Mouse (Mus musculus) forebrain, embryonic 14.5 days (tissue): Measurements from ENCODE around the gene Hrh2. TPM values are rescaled to one million over a fixed set of nuclear protein-coding genes. Genes with fewer than 3 reads are reported as not detected.

Source experiments
- ATAC-seq: fragments of 200-750 bp; cut with Nextera tagmentation; 2 replicates; pipeline ENCODE4 v1.8.0; 2017; ENCODE audit warnings: mild to moderate bottlenecking, moderate library complexity
- DNase-seq: peaks from one replicate; pipeline ENCODE4 v3.0.0-alpha.2; 2015; ENCODE audit warnings: low spot score
- H3K27ac ChIP-seq: fragments of 300-500 bp; sonication (generic); 2 replicates; pipeline ENCODE4 v1.5.1; 2014; ENCODE audit warnings: low read depth, mild to moderate bottlenecking, control low read depth, low read length, moderate library complexity
- H3K27me3 ChIP-seq: fragments of 300-500 bp; sonication (generic); replicated peaks from 2 replicates; pipeline ENCODE4 v1.6.1; 2014; ENCODE audit warnings: low read length, control low read depth, mixed read lengths; ENCODE audit not compliant: control insufficient read depth, insufficient read depth
- H3K36me3 ChIP-seq: fragments of 300-500 bp; sonication (generic); 2 replicates; pipeline ENCODE4 v1.6.1; 2014; ENCODE audit warnings: low read length, control low read depth; ENCODE audit not compliant: control insufficient read depth, insufficient read depth
- H3K4me1 ChIP-seq: fragments of 300-500 bp; sonication (generic); 2 replicates; pipeline ENCODE4 v1.6.1; 2014; ENCODE audit warnings: antibody characterized with exemption, low read length, control low read depth; ENCODE audit not compliant: control insufficient read depth, insufficient read depth
- H3K4me2 ChIP-seq: fragments of 300-500 bp; sonication (generic); 2 replicates; pipeline ENCODE4 v1.6.1; 2014; ENCODE audit warnings: mild to moderate bottlenecking, control low read depth, low read length
- H3K4me3 ChIP-seq: fragments of 300-500 bp; sonication (generic); 2 replicates; pipeline ENCODE4 v1.5.1; 2014; ENCODE audit warnings: low read depth, low read length, control low read depth
- H3K9ac ChIP-seq: fragments of 300-500 bp; sonication (generic); 2 replicates; pipeline ENCODE4 v1.6.1; 2014; ENCODE audit warnings: mild to moderate bottlenecking, low read length, control low read depth, moderate library complexity
- H3K9me3 ChIP-seq: fragments of 300-500 bp; sonication (generic); replicated peaks from 2 replicates; pipeline ENCODE4 v1.6.1; 2016; ENCODE audit warnings: low read length, control low read depth, mixed read lengths; ENCODE audit not compliant: control insufficient read depth
- WGBS: fragments of 180-500 bp; shearing (Covaris S2); extraction: QIAGEN DNeasy Blood & Tissue Kit; methylation state at CpG from one replicate; pipeline ENCODE4 v1.1.7; 2014; 5-methylcytosine and 5-hydroxymethylcytosine counted together
- polyA plus RNA-seq: library from polyadenylated mRNA; unstranded; fragments of >200 nt; fragmentation: Nextera tagmentation; extraction: Ambion mirVana; gene quantifications from 2 replicates; pipeline ENCODE4 v1.2.1, GENCODE M21; 2014

The Hrh2 gene
- polyA plus RNA-seq: 0.42 and 0.48 TPM in 2 replicates

GRCm38 (mm10) chr13:54192021-54192481 is at the start of gene Hrh2:
Gene Hrh2, plus strand, starts transcription at chr13:54192129.
- H3K27me3 ChIP-seq: 0 out of 2 replicates have a peak, but pooled peaks cover 11% of the 10 kb centered on the region
- H3K9me3 ChIP-seq: no peaks in the 10 kb centered on the region
- H3K27ac ChIP-seq: no peak within 1 kb of the TSS
- H3K9ac ChIP-seq: peak within 1 kb of the TSS; percentile 49
- H3K4me2 ChIP-seq: peak within 1 kb of the TSS; percentile 64
- peak within 1 kb of the TSS; percentile 35 for H3K4me3 ChIP-seq
- H3K36me3 ChIP-seq: no peaks in the 10 kb centered on the region
- peak; percentile 31 for DNase-seq
- no peaks in the 10 kb centered on the region for H3K4me1 ChIP-seq
- no peak; the same call in 1 of the 2 replicates for ATAC-seq
- under 1% methylated on average over 26 of the region's 31 CpGs for WGBS

DNA sequence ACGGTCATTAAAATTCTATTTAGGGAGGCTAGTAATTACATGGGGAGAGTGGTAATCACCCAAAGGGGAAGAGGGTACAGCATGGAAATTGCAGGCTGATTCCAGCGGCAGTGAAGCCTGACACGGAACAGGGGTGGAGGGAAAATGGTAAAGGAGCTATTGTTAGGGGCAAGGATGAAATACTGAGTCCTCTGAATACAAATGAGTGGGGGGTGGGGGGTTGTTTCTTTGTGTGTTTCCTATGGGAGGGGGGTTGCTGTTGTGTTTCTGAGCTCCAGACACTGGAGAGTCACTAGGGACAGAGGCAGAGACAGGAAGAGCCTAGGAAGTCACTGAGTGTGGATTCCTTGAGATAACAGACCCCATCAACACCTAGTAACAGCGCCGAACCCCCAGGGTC is 48.1 kb upstream of the Hrh2 start:
- WGBS: 32% methylated on average over 5 of the region's 5 CpGs
- Histone ChIP-seq H3K4me3 (no peak overlapping the region), H3K27ac (no peak overlapping the region), H3K36me3 (no peaks in the 10 kb centered on the region), H3K4me2 (no peak overlapping the region), H3K4me1 (0 out of 2 replicates have a peak, but pooled peaks cover 6% of the 10 kb centered on the region), H3K9me3 (no peaks in the 10 kb centered on the region), H3K9ac (no peak overlapping the region), H3K27me3 (no peaks in the 10 kb centered on the region)
- DNase-seq (peak; percentile 27), ATAC-seq (no peak)

DNA sequence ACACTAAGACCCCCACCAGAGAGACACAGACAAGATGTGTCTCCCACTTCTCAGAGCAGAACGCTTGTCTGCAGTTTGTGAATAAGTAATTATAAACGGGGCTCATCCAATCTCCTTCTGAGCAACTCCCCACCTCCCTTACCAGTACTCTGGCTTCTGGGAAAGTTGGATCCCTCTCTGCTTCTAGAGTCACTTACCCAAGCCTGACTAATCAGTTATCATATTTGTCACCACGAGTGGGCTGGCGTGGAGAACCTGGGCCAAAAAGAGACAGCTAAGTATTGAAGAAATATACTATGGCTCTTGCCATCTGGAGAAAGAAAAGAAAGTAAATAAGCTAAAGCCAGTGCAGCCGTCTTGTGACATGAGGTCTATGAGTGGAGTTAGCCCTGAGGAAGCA is 47.3 kb upstream of the Hrh2 start:
- 0 out of 2 replicates have a peak, but pooled peaks cover 6% of the 10 kb centered on the region for H3K4me1 ChIP-seq
- no peak overlapping the region for H3K9ac ChIP-seq
- ATAC-seq (no peak), DNase-seq (no peak)
- no peak overlapping the region for H3K4me3 ChIP-seq
- H3K4me2 ChIP-seq: no peak overlapping the region
- H3K27ac ChIP-seq: no peak overlapping the region
- H3K9me3 ChIP-seq: no peaks in the 10 kb centered on the region
- no peaks in the 10 kb centered on the region for H3K27me3 ChIP-seq
- no peaks in the 10 kb centered on the region for H3K36me3 ChIP-seq
- WGBS: 84% methylated on average over 5 of the region's 5 CpGs

- ATAC-seq: no peak
- Histone ChIP-seq H3K4me3 (no peak overlapping the region), H3K27me3 (no peaks in the 10 kb centered on the region), H3K9me3 (no peaks in the 10 kb centered on the region), H3K36me3 (no peaks in the 10 kb centered on the region), H3K27ac (no peak overlapping the region), H3K4me2 (no peak overlapping the region), H3K9ac (no peak overlapping the region), H3K4me1 (0 out of 2 replicates have a peak, but pooled peaks cover 6% of the 10 kb centered on the region)
- no peak for DNase-seq
- 74% methylated on average over 1 of the region's 1 CpGs for WGBS
These were observed 44.6 kb upstream of the Hrh2 start for GRCm38 (mm10) chr13:54147328-54147727.

DNA sequence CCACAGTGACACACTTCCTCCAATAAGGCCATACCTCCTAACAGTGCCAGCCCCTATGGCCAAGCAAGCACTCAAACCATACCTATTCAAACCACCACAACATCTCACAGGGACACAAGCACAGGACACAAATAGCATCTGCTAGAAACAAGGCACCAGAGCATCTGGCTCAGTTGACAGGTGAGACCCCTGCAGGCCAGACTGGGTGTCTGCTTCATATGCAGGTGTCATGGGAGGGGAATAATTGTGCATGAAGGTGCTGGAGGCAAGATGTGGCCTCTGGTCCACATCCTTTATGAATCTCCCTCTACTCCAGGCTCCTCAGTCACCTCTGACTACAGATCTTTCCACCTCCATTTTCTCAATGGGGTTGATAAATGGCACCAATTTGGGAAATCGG is 39.5 kb upstream of the Hrh2 start:
- no peak overlapping the region for H3K4me3 ChIP-seq
- DNase-seq (no peak), ATAC-seq (no peak)
- no peak overlapping the region for H3K9ac ChIP-seq
- no peaks in the 10 kb centered on the region for H3K36me3 ChIP-seq
- H3K4me2 ChIP-seq: no peak overlapping the region
- H3K9me3 ChIP-seq: no peaks in the 10 kb centered on the region
- H3K4me1 ChIP-seq: no peaks in the 10 kb centered on the region
- 81% methylated on average over 1 of the region's 1 CpGs for WGBS
- H3K27me3 ChIP-seq: no peaks in the 10 kb centered on the region
- no peak overlapping the region for H3K27ac ChIP-seq

GRCm38 (mm10) chr13:54152911-54153310 is 39.0 kb upstream of the Hrh2 start:
- H3K27me3 ChIP-seq: no peaks in the 10 kb centered on the region
- H3K9me3 ChIP-seq: no peaks in the 10 kb centered on the region
- no peak overlapping the region for H3K4me2 ChIP-seq
- no peak overlapping the region for H3K27ac ChIP-seq
- no peak overlapping the region for H3K4me3 ChIP-seq
- DNase-seq (peak; percentile 45), ATAC-seq (no peak)
- 37% methylated on average over 7 of the region's 7 CpGs for WGBS
- H3K36me3 ChIP-seq: no peaks in the 10 kb centered on the region
- no peak overlapping the region for H3K9ac ChIP-seq
- no peaks in the 10 kb centered on the region for H3K4me1 ChIP-seq

DNA sequence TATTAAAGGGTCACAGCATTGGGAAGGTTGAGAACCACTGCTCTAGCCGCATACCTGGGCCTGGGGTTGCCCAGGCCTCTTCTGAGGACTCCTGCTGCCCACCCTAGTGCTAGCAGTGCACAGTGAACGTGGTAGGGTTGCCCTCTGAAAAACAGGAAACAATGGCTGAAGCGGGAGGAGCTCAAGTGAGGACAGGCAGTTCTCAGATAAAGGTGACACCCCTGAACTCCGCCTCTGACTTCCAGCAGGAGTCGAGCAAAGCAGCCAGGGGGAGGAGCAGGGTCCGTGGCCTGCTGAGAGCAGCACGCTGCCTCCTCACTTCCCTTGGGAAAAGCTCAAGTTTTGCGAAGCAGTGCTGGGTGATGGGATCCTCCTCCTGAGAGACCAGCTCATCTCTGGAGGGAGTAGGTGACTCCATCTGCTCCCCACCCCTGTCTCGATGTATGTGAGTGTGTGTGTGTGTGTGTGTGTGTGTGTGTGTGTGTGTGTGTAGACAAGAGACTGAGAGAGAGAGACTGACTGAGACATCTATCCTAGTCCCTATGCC is 38.2 kb upstream of the Hrh2 start:
- Histone ChIP-seq H3K9me3 (no peaks in the 10 kb centered on the region), H3K36me3 (no peaks in the 10 kb centered on the region), H3K4me1 (peaks cover under 1% of the 10 kb centered on the region; the same call in 1 of the 2 replicates), H3K4me2 (no peak overlapping the region), H3K27ac (no peak overlapping the region), H3K27me3 (no peaks in the 10 kb centered on the region), H3K4me3 (no peak overlapping the region), H3K9ac (no peak overlapping the region)
- no peak for DNase-seq
- ATAC-seq: no peak
- WGBS: 28% methylated on average over 9 of the region's 9 CpGs

GRCm38 (mm10) chr13:54155822-54156221 is 36.1 kb upstream of the Hrh2 start:
- no peak for ATAC-seq
- no peaks in the 10 kb centered on the region for H3K27me3 ChIP-seq
- no peak overlapping the region for H3K4me2 ChIP-seq
- no peak overlapping the region for H3K27ac ChIP-seq
- no peaks in the 10 kb centered on the region for H3K9me3 ChIP-seq
- no peak for DNase-seq
- H3K4me3 ChIP-seq: no peak overlapping the region
- 79% methylated on average over 2 of the region's 2 CpGs for WGBS
- no peak overlapping the region for H3K9ac ChIP-seq
- peaks cover 11% of the 10 kb centered on the region for H3K4me1 ChIP-seq
- H3K36me3 ChIP-seq: no peaks in the 10 kb centered on the region

GRCm38 (mm10) chr13:54159256-54159655 is 32.7 kb upstream of the Hrh2 start:
- H3K4me3 ChIP-seq: no peak overlapping the region
- no peaks in the 10 kb centered on the region for H3K27me3 ChIP-seq
- ATAC-seq (no peak), DNase-seq (peak; percentile 56)
- H3K4me2 ChIP-seq: no peak overlapping the region
- H3K4me1 ChIP-seq: peaks cover 11% of the 10 kb centered on the region
- H3K9me3 ChIP-seq: no peaks in the 10 kb centered on the region
- H3K27ac ChIP-seq: no peak overlapping the region
- H3K9ac ChIP-seq: no peak overlapping the region
- 6% methylated on average over 7 of the region's 7 CpGs for WGBS
- H3K36me3 ChIP-seq: no peaks in the 10 kb centered on the region
